Mouse (Mus musculus): ENCODE data around the gene Tm4sf4.

GRCm38 (mm10) chr3:57429486-57429885, 4.4 kb downstream of the Tm4sf4 start:
- TF ChIP-seq CTCF (conservative IDR thresholded peaks at IDR 0.05; ENCODE audit: low read length), result no peak
- no peak for TF ChIP-seq POU5F1 (IDR thresholded peaks at IDR 0.05; ENCODE audit: borderline replicate concordance, low read length)
